Mouse (Mus musculus): ENCODE measurements around the gene Gm3182. TPM values are rescaled to one million over a fixed set of nuclear protein-coding genes. Genes with fewer than 3 reads are reported as not detected.

The Gm3182 gene
- total RNA-seq (2023): not detected

GRCm38 (mm10) chr14:4481445-4481844 is at the start of gene Gm3182:
TSS of gene Gm3182 (plus strand) at chr14:4481745.

Other genes starting within 250 kb of the Gm3182 start
- not detected for gene Gm3138, start 232.1 kb upstream of the Gm3182 start, total RNA-seq (2023)
- gene Gm3149, start 164.5 kb upstream of the Gm3182 start, total RNA-seq (2023): not detected
- not detected for gene 2610042L04Rik, start 147.0 kb upstream of the Gm3182 start, total RNA-seq (2023)
- not detected for gene Gm3159, start 84.2 kb upstream of the Gm3182 start, total RNA-seq (2023)
- not detected for gene Gm3164, start 66.3 kb upstream of the Gm3182 start, total RNA-seq (2023)
- not detected for gene Gm3173, start 50.8 kb upstream of the Gm3182 start, total RNA-seq (2023)
- not detected for gene Gm3047, start 73.7 kb downstream of the Gm3182 start, total RNA-seq (2023)
- not detected for gene Gm8159, start 150.6 kb downstream of the Gm3182 start, total RNA-seq (2023)
- gene Gm3239, start 182.4 kb downstream of the Gm3182 start, total RNA-seq (2023): not detected
- gene Gm7876, start 227.5 kb downstream of the Gm3182 start, total RNA-seq (2023): not detected
- gene Gm3252, start 245.0 kb downstream of the Gm3182 start, total RNA-seq (2023): not detected

Measured in neutrophil, adult 59 days (primary cell).